Comparison of ENCODE assay signal across 12 mouse cellular contexts in the genomic region with DNA sequence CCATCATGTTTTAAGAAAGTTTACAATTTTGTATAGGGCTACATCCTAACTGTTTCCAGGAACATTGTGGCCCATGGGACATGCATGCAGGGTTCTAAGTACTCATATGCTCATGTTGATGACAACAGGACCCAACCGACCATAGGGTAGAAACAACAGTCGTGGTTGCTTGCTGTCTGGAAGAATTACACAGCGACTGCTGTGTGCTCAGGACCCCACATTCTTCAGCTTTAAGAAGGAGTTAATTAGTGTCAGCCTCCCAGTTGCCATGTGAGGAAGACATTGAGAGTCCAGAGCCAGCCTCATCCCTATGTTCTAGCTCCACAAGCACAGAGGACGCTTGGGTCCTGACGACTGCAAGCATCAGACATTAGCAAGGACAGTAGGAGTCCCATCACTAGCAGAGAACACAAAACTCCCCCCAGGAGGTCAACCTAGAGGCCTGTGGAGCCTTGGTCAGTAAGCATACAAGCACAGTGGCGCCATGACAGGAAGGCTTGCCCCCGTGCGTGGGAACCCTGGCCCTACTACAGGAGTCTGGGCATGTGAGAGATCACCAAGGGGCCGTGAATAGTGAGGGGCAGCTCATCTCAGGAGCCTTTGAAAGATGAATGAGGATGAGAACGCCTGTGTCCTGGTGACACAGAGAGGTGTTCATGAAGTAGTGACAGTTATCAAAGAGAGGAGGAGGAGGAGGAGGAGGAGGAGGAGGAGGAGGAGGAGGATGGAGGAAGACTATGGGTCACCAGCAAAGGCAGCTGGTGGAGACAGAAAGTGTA. TPM values are rescaled to one million over a fixed set of nuclear protein-coding genes. Genes with fewer than 3 reads are reported as not detected.
DNase-seq lines count a peak whose midpoint lies in the region; ATAC-seq and TF ChIP-seq lines count a peak whose summit lies in the region.
"Not testable (repeated sequence)": the region's sequence is repeated elsewhere in the genome, so short reads cannot be mapped to it uniquely, and the experiment has no call there.
"Had no signal": no experiment of that assay in that cellular context is flagged by ENCODE, and none has a peak within 500 bp of the region (broad histone marks: within the 10 kb centered on the region; RNA-seq: fewer than 3 reads in every experiment).

No protein-coding gene starts in this region.

- peak; percentile 18 to 36 for DNase-seq in adrenal gland, adult (ENCODE audit: inconsistent age in 2 of 2, low spot score in 1 of 2)
- DNase-seq in forebrain, embryonic 14.5 days (ENCODE audit: low spot score); heart, postnatal 0 days (ENCODE audit: low spot score); midbrain, embryonic 10.5 days (ENCODE audit: low spot score): not testable (repeated sequence)
- peak; percentile 7 for DNase-seq in kidney, adult 11 months

- peak overlapping the region; percentile 70 for H3K4me3 ChIP-seq in cortical plate, adult 2 months (ENCODE audit: insufficient read depth, low read length)
- H3K4me3 ChIP-seq in forebrain, embryonic 14.5 days (ENCODE audit: low read depth, low read length): peak overlapping the region; percentile 46
- peak overlapping the region; percentile 41; the same call in 1 of the 2 replicates for H3K4me3 ChIP-seq in heart, postnatal 0 days (ENCODE audit: low read depth, low read length)
- peak overlapping the region; percentile 47 for H3K4me3 ChIP-seq in limb, embryonic 15.5 days
- peak overlapping the region; percentile 64 for H3K4me3 ChIP-seq in midbrain, embryonic 10.5 days
- peak overlapping the region; percentile 53 for H3K4me3 ChIP-seq in neural tube, embryonic 15.5 days (replicated peaks)

- H3K27me3 ChIP-seq in forebrain, embryonic 14.5 days (replicated peaks; ENCODE audit: control insufficient read depth, insufficient read depth, low read length); heart, postnatal 0 days (ENCODE audit: control insufficient read depth, insufficient read depth, low read length); limb, embryonic 15.5 days; midbrain, embryonic 10.5 days (ENCODE audit: low read depth, poor library complexity, severe bottlenecking); neural tube, embryonic 15.5 days (replicated peaks): not testable (repeated sequence)

- peak overlapping the region; percentile 58 for H3K4me2 ChIP-seq in forebrain, embryonic 14.5 days (ENCODE audit: low read length)
- peak overlapping the region; percentile 58 for H3K4me2 ChIP-seq in heart, postnatal 0 days (ENCODE audit: low read depth, low read length)
- peak overlapping the region; percentile 55 for H3K4me2 ChIP-seq in limb, embryonic 15.5 days
- H3K4me2 ChIP-seq in neural tube, embryonic 15.5 days: peak overlapping the region; percentile 72

- not testable (repeated sequence) for TF ChIP-seq EP300 in heart, postnatal 0 days (IDR thresholded peaks at IDR 0.05; ENCODE audit: low read depth)

- not testable (repeated sequence) for H3K9me3 ChIP-seq in forebrain, embryonic 14.5 days (replicated peaks; ENCODE audit: control insufficient read depth, low read length); heart, postnatal 0 days (replicated peaks; ENCODE audit: control insufficient read depth, low read length); limb, embryonic 15.5 days; midbrain, embryonic 10.5 days (replicated peaks); neural tube, embryonic 15.5 days (replicated peaks)

- TF ChIP-seq CTCF in cortical plate, adult 2 months (IDR thresholded peaks at IDR 0.05; ENCODE audit: extremely low read depth, insufficient read depth, low read length); heart, postnatal 0 days (IDR thresholded peaks at IDR 0.05; ENCODE audit: low read depth): not testable (repeated sequence)

- not testable (repeated sequence) for ATAC-seq in forebrain, embryonic 14.5 days; heart, postnatal 0 days (ENCODE audit: insufficient read depth, low read depth); limb, embryonic 15.5 days (ENCODE audit: insufficient number of reproducible peaks, low FRiP score, low TSS enrichment, low read depth); neural tube, embryonic 15.5 days (ENCODE audit: low FRiP score)

- H3K27ac ChIP-seq in cortical plate, adult 2 months (ENCODE audit: insufficient read depth, low read length); forebrain, embryonic 14.5 days (ENCODE audit: low read depth, low read length); heart, postnatal 0 days (ENCODE audit: low read depth); limb, embryonic 15.5 days: not testable (repeated sequence)
- H3K27ac ChIP-seq in midbrain, embryonic 10.5 days (replicated peaks): peak overlapping the region; percentile 79; the same call in 1 of the 2 replicates
- H3K27ac ChIP-seq in neural tube, embryonic 15.5 days (replicated peaks): peak overlapping the region; percentile 90

- TF ChIP-seq POLR2A in cortical plate, adult 2 months (IDR thresholded peaks at IDR 0.05; ENCODE audit: extremely low read depth, insufficient read depth, low read length): not testable (repeated sequence)

- peak overlapping the region; percentile 66 for H3K9ac ChIP-seq in forebrain, embryonic 14.5 days (ENCODE audit: low read length)
- H3K9ac ChIP-seq in heart, postnatal 0 days (replicated peaks; ENCODE audit: low read depth, low read length); limb, embryonic 15.5 days: not testable (repeated sequence)
- peak overlapping the region; percentile 61; the same call in 1 of the 2 replicates for H3K9ac ChIP-seq in neural tube, embryonic 15.5 days (replicated peaks)

- WGBS in forebrain, embryonic 14.5 days: 71% methylated on average over 10 of the region's 10 CpGs
- WGBS in heart, postnatal 0 days: 79% methylated on average over 9 of the region's 10 CpGs
- 77% methylated on average over 9 of the region's 10 CpGs for WGBS in limb, embryonic 15.5 days
- WGBS in midbrain, embryonic 10.5 days: 76% methylated on average over 9 of the region's 10 CpGs
- 78% methylated on average over 10 of the region's 10 CpGs for WGBS in neural tube, embryonic 15.5 days

- H3K36me3 ChIP-seq in forebrain, embryonic 14.5 days (ENCODE audit: control insufficient read depth, insufficient read depth, low read length); heart, postnatal 0 days (replicated peaks; ENCODE audit: control insufficient read depth, insufficient read depth, low read length); limb, embryonic 15.5 days; midbrain, embryonic 10.5 days; neural tube, embryonic 15.5 days: not testable (repeated sequence)

- not testable (repeated sequence) for H3K4me1 ChIP-seq in cortical plate, adult 2 months (ENCODE audit: control insufficient read depth, insufficient read depth, low read length); forebrain, embryonic 14.5 days (ENCODE audit: control insufficient read depth, insufficient read depth, low read length); heart, postnatal 0 days (ENCODE audit: control insufficient read depth, insufficient read depth); limb, embryonic 15.5 days
- H3K4me1 ChIP-seq in midbrain, embryonic 10.5 days: peaks cover 16% of the 10 kb centered on the region
- H3K4me1 ChIP-seq in neural tube, embryonic 15.5 days: peaks cover 16% of the 10 kb centered on the region

RNA-seq across cellular contexts. Expression of a gene that starts 25.9 kb away (rescaled TPM):
- polyA plus RNA-seq in cortical plate, adult 2 months (2012; rRNA removed): 0.04 and 0.19 TPM in 2 replicates
- polyA plus RNA-seq in forebrain, embryonic 14.5 days (2014; fragmentation: Nextera tagmentation; extraction: Ambion mirVana): not detected in 2 replicates
- not detected in 2 replicates for total RNA-seq in heart, postnatal 0 days (2014; rRNA removed; ENCODE audit: low replicate concordance)
- polyA plus RNA-seq in heart, postnatal 0 days (2015; fragmentation: Nextera tagmentation; extraction: Ambion mirVana): not detected in 2 replicates
- 0.07 TPM in 1 of 2 replicates, not detected in the other for polyA plus RNA-seq in limb, embryonic 15.5 days (2015; fragmentation: Nextera tagmentation; extraction: Ambion mirVana)
- not detected in 2 replicates for polyA plus RNA-seq in midbrain, embryonic 10.5 days (2016; fragmentation: Nextera tagmentation; extraction: Ambion mirVana)
- 0.09 and 0.70 TPM in 2 replicates for polyA plus RNA-seq in neural tube, embryonic 15.5 days (2015; fragmentation: Nextera tagmentation; extraction: Ambion mirVana)
- total RNA-seq: adrenal gland, postnatal 25 days; left cerebral cortex, postnatal 25 days had no signal

RNA-seq across cellular contexts. Expression of a gene that starts 40.2 kb away (rescaled TPM):
- not detected in 2 replicates for polyA plus RNA-seq in cortical plate, adult 2 months (2012; rRNA removed)
- not detected in 2 replicates for polyA plus RNA-seq in forebrain, embryonic 14.5 days (2014; fragmentation: Nextera tagmentation; extraction: Ambion mirVana)
- not detected in 2 replicates for total RNA-seq in heart, postnatal 0 days (2014; rRNA removed; ENCODE audit: low replicate concordance)
- polyA plus RNA-seq in heart, postnatal 0 days (2015; fragmentation: Nextera tagmentation; extraction: Ambion mirVana): not detected in 2 replicates
- polyA plus RNA-seq in limb, embryonic 15.5 days (2015; fragmentation: Nextera tagmentation; extraction: Ambion mirVana): not detected in 2 replicates
- not detected in 2 replicates for polyA plus RNA-seq in midbrain, embryonic 10.5 days (2016; fragmentation: Nextera tagmentation; extraction: Ambion mirVana)
- 0.95 and 1.00 TPM in 2 replicates for polyA plus RNA-seq in neural tube, embryonic 15.5 days (2015; fragmentation: Nextera tagmentation; extraction: Ambion mirVana)
- total RNA-seq: adrenal gland, postnatal 25 days; left cerebral cortex, postnatal 25 days had no signal
- polyA plus RNA-seq: gonadal fat pad, adult 2 months; urinary bladder, adult 2 months had no signal
